Mouse (Mus musculus) retina, embryonic 14.5 days (tissue): ENCODE measurements around the gene Tnfaip3.

Source experiments
- DNase-seq: peaks from one replicate; pipeline ENCODE4 v3.0.0-alpha.2; 2015; ENCODE audit warnings: low spot score

The Tnfaip3 gene

DNA sequence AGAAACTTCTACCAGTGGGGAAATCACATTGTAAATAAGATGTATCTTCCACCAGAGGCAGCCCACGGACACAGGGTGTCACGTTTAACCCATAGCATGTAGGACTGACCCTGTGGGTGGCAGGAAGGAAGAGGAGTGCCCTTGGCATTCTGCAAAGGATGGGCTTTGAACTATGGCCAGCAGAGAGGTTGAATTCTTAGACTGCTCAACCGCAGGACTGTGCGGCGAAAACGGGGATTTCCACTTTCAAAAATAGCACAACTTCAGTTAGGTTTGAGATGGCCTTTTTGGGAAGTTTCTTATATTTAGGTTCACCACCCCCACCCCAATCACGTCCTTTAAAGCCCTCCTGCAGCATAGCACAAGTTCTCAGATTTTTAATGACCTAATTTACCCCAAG, 50.6 kb downstream of the Tnfaip3 start:
- no peak for DNase-seq

DNA sequence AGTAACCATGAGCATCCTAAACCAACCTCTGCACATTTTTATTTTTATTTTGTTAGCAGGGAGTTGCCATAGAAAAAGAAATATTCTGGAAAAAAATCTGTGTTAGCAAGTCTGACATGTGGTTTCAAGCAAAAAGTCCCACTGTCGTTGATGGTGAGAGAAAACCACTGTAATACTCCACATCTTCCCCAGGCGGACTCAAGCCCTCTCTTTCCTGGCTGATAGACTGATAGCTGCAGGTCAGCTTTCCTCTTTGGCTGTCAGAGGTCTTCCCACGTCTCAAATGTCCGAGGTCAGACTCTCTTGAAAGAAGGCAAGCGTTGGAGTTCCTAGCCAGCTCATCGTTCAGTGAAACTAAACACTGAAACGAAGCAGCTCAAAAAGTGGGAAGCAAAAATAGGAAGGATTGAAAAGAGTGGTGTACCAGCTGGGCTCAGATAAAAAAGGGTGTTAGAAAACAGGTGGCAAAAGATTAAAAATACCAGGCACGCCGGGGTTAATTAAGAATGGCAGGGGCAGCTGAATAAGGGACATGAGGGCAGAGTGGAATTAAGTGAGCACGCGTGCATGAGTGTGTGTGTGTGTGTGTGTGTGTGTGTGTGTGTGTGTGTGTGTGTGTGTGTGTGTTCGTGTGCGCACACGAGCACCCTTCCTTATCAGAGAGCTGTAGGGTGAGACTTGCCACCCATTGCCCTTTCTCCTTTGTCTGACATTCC, 55.5 kb downstream of the Tnfaip3 start:
- DNase-seq, result no peak

DNA sequence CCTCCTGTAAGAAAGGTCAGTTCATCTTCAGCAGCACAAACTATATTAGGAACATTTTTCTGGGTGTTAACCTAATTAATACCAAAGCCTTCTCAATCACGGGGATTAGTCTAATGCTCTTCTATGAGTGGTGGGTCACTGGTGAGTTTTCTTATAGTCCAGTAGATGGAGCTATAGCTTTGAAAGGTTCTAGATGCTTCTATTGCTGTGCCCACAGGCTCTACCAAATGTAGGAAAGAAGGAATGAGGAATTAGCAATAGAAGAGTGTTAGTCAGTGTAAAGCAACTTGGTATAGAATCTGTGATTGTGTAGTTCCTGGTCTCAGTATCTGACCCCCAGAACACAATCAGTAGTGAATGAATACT, 61.8 kb downstream of the Tnfaip3 start:
- DNase-seq, result peak; percentile 70

DNA sequence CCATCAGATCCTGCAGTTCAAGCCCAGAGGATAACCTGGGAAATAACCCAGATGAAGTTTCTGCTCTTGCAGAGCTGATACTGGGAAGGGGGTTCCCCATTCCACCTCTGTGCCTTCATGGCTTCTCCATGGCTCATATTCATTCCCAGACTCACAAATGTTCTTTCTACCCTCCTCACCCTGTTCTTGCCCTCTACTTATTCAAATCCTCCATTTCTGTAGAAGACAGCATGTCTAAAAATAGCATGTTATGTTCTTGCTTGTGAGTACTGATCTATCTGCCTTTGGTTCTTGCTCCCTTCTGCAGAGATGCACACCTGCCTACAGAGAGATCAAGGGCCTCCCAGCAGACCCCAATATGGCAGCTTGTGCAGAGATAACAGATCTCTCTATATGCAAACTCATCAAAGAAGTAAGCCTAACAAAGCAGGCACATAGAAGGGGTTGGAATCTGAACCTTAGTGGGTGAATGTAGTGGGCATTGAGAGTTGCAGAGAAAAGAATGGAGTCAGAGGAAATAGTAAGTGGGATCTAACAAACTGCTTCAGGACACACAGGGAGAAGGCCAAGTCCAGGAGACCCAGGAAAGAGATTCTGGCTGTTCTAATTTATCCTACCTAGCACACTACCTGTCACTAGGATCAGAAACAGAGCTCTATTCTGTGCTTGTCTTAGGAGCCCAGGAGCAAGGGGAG, 62.3 kb downstream of the Tnfaip3 start:
- DNase-seq, result no peak
